Mouse (Mus musculus): ENCODE data around the gene Nhsl1.

Gene Nhsl1

GRCm38 (mm10) chr10:18341444-18342196 is 22.8 kb downstream of the Nhsl1 start:
- in situ Hi-C loops (cut with MboI; ENCODE audit: low sequenced_read_pairs): no loop called here

- in situ Hi-C loops (cut with MboI; ENCODE audit: low sequenced_read_pairs): no loop called here
Observed at GRCm38 (mm10) chr10:18347231-18347630, 28.4 kb downstream of the Nhsl1 start.

GRCm38 (mm10) chr10:18350781-18351180 is 32.0 kb downstream of the Nhsl1 start:
- in situ Hi-C loops (cut with MboI; ENCODE audit: low sequenced_read_pairs): no loop called here

- in situ Hi-C loops (cut with MboI; ENCODE audit: low sequenced_read_pairs): no loop called here
Observed at GRCm38 (mm10) chr10:18352937-18353336, 34.2 kb downstream of the Nhsl1 start.

GRCm38 (mm10) chr10:18354103-18354502 is 35.3 kb downstream of the Nhsl1 start:
- in situ Hi-C loops (cut with MboI; ENCODE audit: low sequenced_read_pairs): no loop called here

- in situ Hi-C loops (cut with MboI; ENCODE audit: low sequenced_read_pairs): no loop called here
Observed at GRCm38 (mm10) chr10:18356461-18356860, 37.7 kb downstream of the Nhsl1 start.

- in situ Hi-C loops (cut with MboI; ENCODE audit: low sequenced_read_pairs): no loop called here
Observed at GRCm38 (mm10) chr10:18357212-18357611, 38.4 kb downstream of the Nhsl1 start.

GRCm38 (mm10) chr10:18358461-18358860 is 39.7 kb downstream of the Nhsl1 start:
- in situ Hi-C loops (cut with MboI; ENCODE audit: low sequenced_read_pairs): no loop called here

GRCm38 (mm10) chr10:18360175-18360574 is 41.4 kb downstream of the Nhsl1 start:
- in situ Hi-C loops (cut with MboI; ENCODE audit: low sequenced_read_pairs): no loop called here

GRCm38 (mm10) chr10:18365432-18365831 is 46.6 kb downstream of the Nhsl1 start:
- in situ Hi-C loops (cut with MboI; ENCODE audit: low sequenced_read_pairs): no loop called here

- in situ Hi-C loops (cut with MboI; ENCODE audit: low sequenced_read_pairs): no loop called here
Observed at GRCm38 (mm10) chr10:18366697-18367096, 47.9 kb downstream of the Nhsl1 start.

GRCm38 (mm10) chr10:18368111-18368510 is 49.3 kb downstream of the Nhsl1 start:
- in situ Hi-C loops (cut with MboI; ENCODE audit: low sequenced_read_pairs): no loop called here

GRCm38 (mm10) chr10:18370475-18371286 is 51.9 kb downstream of the Nhsl1 start:
- in situ Hi-C loops (cut with MboI; ENCODE audit: low sequenced_read_pairs): no loop called here

GRCm38 (mm10) chr10:18371866-18372265 is 53.1 kb downstream of the Nhsl1 start:
- in situ Hi-C loops (cut with MboI; ENCODE audit: low sequenced_read_pairs): no loop called here

- in situ Hi-C loops (cut with MboI; ENCODE audit: low sequenced_read_pairs): no loop called here
Observed at GRCm38 (mm10) chr10:18375301-18375700, 56.5 kb downstream of the Nhsl1 start.

GRCm38 (mm10) chr10:18384766-18385165 is 66.0 kb downstream of the Nhsl1 start:
- in situ Hi-C loops (cut with MboI; ENCODE audit: low sequenced_read_pairs): no loop called here

GRCm38 (mm10) chr10:18386224-18386623 is 67.4 kb downstream of the Nhsl1 start:
- in situ Hi-C loops (cut with MboI; ENCODE audit: low sequenced_read_pairs): no loop called here

GRCm38 (mm10) chr10:18388784-18389575 is 70.2 kb downstream of the Nhsl1 start:
- in situ Hi-C loops (cut with MboI; ENCODE audit: low sequenced_read_pairs): no loop called here

- in situ Hi-C loops (cut with MboI; ENCODE audit: low sequenced_read_pairs): no loop called here
Observed at GRCm38 (mm10) chr10:18390004-18390403, 71.2 kb downstream of the Nhsl1 start.

- in situ Hi-C loops (cut with MboI; ENCODE audit: low sequenced_read_pairs): no loop called here
Observed at GRCm38 (mm10) chr10:18391608-18392007, 72.8 kb downstream of the Nhsl1 start.

- in situ Hi-C loops (cut with MboI; ENCODE audit: low sequenced_read_pairs): no loop called here
Observed at GRCm38 (mm10) chr10:18392268-18392667, 73.5 kb downstream of the Nhsl1 start.
